Mouse (Mus musculus): Measurements from ENCODE around the gene Spred2.

Gene Spred2

DNA sequence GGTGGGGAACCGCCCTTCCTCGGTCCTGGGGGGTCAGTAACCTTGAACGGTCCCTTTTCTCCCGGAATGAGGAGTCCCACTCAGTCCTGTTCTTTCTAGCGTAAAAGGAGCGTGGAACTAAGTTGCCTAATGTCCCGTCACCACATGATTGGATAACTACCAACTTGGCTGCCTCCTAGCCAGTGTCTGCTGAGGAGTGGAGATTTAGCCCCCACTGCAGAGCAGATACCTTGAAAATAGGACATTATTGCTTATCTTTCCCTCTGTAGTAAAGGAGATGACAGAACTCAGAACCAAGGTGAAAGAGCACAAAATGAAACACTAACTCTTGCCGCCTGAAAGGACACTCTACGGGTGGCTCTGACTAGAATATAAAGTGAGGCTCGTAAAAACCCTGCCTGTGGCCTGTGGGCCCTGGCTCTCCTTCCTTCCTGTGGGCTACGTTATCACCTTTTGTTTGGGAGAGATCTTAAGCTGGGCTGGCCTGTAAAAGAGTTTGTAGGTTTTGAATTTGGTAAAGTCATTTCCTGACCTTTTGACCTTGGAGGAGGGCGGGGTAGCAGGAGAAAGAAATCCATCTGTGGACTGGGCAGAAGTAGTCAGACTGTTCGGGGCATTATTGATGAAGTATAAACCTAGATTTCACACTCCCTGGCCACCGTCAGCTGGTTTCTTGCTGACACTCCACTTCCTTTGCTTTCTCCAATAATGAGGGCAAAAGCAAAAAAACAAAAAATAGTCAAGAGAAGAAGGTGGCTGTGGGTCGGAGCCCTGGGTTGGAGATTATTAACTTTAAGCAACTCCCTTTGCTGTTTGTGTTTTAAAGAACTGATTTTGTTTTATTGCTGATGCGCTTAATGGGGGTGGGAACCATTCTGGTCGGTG is 62.9 kb downstream of the Spred2 start:
- no peak for DNase-seq

- DNase-seq, result no peak
Measured at GRCm38 (mm10) chr11:19987756-19988091, 63.5 kb downstream of the Spred2 start.

- no peak for DNase-seq
Measured at GRCm38 (mm10) chr11:19988224-19988623, 64.0 kb downstream of the Spred2 start.

GRCm38 (mm10) chr11:19988631-19989030 is 64.5 kb downstream of the Spred2 start:
- peak; percentile 45 for DNase-seq

GRCm38 (mm10) chr11:19989141-19989910 is 65.2 kb downstream of the Spred2 start:
- peak; percentile 60 for DNase-seq

- DNase-seq, result no peak
Measured at GRCm38 (mm10) chr11:19990731-19991130, 66.6 kb downstream of the Spred2 start.

- no peak for DNase-seq
Measured at GRCm38 (mm10) chr11:19991303-19991976, 67.3 kb downstream of the Spred2 start.

DNA sequence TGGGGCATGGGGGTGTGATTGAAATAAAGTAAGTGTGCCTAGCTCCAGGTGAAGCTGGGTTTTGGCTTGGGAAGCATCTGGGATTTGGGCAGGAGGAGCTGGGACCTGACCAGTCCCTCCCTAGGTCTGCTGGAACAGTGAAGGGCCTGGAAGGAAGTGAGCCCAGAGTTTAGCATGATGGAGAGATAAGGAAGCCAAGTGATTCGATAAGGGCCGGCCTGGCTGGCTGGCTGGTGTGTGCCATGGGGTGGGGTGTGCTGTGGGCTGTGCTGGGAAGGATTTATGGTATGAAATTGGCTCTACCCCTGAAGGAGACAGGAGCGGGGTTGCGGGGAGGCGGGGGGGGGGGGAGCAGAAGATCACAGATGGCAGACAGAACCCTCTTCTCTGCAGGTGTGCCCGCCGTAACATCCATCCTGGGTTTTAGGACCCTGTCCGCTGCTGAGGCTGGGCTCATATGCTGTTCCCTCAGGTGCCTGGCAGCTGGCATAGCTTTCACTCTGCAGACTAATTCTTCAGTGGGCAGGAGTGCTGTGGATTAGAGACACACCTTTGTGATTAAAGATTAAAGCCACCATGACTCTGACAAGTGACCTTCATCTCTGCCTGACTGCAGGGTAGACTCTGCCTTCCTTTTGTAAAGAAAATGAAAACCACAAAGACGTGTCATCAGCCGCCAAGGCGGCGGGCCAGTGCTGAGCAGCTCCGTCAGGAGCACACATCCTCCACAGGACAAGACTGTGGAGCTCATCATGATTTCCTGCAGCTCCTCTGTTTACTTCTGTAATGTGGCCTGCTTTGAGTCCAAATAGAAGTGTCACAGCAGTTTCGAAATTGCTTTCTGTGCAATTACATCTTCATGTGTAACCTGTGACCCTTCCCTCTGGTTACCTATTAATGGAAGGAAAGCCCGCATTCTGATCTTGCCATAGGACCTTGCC is 68.4 kb downstream of the Spred2 start:
- peak; percentile 48 for DNase-seq

DNA sequence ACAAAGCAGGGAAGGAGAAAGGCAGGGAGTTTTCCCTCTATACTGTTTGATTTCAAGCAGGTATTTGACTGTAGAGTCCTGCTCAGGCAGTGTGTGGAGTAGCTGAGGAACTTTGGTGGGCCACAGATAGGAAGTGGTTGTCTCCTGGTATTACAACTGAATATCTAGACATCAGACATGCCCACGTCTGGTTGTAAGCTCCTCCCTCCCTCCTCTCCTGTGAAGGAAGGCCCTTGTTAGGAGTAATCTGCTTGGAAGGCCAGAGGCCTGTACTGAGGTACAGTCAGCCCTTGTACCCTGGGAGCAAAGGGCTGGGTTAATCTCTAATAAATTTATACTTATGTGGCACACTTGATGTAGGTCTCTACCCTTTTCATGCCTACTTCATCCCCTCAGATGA is 69.6 kb downstream of the Spred2 start:
- DNase-seq, result peak; percentile 29

- no peak for DNase-seq
Measured at GRCm38 (mm10) chr11:19994262-19994790, 70.2 kb downstream of the Spred2 start.

DNA sequence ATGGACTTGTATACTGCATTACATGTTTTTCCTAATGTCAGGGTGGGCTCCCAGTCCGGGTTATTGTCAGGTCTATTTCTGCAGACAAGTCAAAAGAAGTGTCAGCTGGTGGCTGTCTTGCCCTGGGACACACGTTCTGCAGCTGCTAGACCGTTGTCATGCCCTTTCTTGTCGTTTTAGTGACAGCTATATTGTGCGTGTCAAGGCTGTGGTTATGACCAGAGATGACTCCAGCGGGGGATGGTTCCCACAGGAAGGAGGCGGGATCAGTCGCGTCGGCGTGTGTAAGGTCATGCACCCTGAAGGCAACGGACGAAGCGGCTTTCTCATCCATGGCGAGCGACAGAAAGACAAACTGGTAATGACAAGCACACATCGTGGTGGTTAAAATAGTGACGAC is 73.8 kb downstream of the Spred2 start:
- DNase-seq, result no peak

GRCm38 (mm10) chr11:20002883-20003282 is 78.7 kb downstream of the Spred2 start:
- DNase-seq, result no peak

- DNase-seq, result no peak
Measured at GRCm38 (mm10) chr11:20007701-20008100, 83.5 kb downstream of the Spred2 start.

GRCm38 (mm10) chr11:20011210-20011978 is 87.2 kb downstream of the Spred2 start:
- no peak for DNase-seq

DNA sequence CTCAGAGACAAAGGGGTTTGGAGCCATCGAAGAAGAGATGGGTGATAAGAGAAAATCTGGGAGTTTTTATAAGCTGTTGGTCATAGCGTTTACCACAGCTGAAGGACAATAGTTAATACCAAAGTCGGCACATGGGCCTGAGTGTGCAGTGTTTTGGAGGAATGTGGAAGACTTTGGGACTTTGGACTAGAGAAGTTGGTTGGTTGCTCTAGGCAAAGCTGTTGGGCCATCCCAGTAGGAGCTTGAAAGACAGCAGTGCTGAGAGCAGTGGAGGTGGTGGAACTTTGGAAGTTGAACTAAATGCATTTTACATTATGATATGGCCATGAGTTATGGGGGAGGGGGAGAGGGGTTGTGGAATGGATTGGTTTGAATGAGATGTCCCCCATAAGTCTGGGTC is 89.2 kb downstream of the Spred2 start:
- DNase-seq, result no peak

DNA sequence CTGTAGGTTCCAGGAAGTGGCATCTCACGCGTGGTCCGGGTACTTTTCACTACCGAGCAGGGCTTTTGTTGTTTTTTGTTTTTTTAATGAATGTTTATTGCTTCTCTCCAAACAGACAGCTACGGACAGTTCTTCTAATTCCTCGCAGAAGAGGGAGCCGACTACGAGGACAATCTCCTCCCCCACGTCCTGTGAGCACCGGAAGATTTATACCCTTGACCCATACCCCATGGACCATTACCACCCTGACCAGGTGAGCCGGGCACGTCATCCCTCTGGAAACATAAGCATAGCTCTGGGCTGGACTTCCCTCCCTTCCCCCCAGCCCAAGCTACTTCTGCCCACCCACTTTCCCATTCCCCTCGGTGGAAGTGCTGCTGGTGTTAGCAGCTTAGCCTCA is 93.8 kb downstream of the Spred2 start:
- no peak for DNase-seq

DNA sequence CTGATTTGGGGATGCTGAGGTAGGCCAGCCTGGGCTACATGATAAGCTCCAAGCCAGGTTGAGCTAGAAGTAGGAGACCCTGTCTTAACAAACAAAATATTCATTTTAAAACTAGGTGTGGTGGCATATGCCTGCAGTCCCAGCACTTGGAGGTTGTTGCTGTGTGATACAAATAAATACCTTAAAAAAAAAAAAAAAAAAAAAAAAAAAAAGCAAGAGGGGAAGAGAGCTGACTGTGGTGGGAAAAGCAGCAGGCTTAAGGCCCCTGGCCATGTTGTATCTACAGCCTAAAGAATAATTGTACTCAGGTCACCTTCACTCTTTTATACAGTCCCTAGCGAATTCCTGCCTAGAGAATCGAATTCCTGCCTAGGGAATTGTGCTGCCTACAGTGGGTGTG is 94.7 kb downstream of the Spred2 start:
- DNase-seq, result no peak

DNA sequence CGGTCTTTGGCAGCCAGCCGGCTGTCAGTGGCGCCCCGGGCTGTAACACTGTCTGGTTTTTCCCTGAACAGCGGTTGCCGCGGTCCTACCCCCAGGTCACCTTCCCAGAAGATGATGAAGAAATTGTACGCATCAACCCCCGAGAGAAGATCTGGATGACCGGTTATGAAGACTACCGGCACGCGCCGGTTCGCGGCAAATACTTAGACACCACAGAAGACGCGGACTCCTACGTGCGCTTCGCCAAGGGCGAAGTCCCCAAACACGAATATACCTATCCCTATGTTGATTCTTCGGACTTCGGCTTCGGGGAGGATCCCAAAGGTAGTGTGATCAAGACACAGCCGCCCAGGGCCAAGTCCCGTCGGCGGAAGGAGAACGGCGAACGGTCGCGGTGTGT is 96.5 kb downstream of the Spred2 start:
- no peak for DNase-seq

DNA sequence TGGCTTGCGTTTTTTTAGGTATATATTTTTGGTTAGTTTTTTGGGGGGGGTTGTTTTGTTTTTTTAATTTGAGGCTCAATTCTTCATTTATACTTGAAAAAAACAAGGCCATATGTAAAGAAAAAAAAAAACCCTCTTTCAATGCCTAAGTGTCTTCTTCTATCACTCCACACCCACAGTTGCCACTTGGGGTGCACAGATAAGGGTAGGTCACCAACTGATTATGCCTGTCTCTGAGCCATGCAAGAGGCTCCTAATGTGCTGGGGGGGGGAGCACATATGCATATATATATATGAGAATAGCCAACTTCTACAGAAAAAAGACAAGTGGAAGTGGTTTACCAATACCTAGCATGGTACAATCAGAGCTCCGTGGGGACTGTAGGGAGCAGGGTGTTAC is 98.3 kb downstream of the Spred2 start:
- no peak for DNase-seq

DNA sequence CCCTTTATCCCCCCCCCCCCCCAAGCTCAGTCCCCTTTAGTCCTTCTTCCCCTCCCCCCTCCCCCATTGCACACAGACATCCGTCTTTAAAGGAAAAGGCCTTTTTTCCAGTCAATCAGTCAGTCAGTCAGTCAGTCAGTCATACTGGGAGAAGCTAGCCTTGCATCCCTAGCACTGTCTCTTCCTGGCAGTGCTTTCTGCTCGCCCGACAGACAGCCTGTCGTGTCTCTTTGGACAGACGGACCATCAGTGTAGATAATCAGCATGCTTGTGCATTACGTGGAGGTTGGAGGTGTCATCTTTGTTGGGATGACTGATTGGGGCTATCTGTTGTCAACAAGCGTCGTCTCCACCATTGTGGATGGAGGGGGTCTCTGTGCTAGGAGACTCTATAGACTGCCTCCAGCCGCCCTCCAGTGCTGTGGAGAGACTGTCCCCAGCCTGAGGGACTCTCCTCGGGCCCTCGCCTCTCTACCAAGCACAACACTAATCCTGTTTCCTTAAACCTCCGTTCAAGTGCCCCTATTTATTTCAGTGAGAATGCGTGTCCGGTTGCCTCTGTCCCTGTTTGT is 98.8 kb downstream of the Spred2 start:
- DNase-seq, result no peak

GRCm38 (mm10) chr11:20025899-20026298 is 101.7 kb downstream of the Spred2 start:
- DNase-seq, result peak; percentile 40
